Mouse (Mus musculus) CD4-positive, CD25-positive, alpha-beta regulatory T cell, adult 4 months (primary cell): ENCODE measurements around the gene Gas6. TPM values are rescaled to one million over a fixed set of nuclear protein-coding genes. Genes with fewer than 3 reads are reported as not detected.

ENCODE experiments used
- ATAC-seq: one replicate; pipeline ENCODE4 v1.8.0; 2017
- polyA plus RNA-seq, 2 experiments: library from polyadenylated mRNA; unstranded; fragments of 100-300 nt; shearing (Covaris generic); gene quantifications; one replicate each; pipeline ENCODE4 v1.2.1; 2017

Gas6 gene
- polyA plus RNA-seq, 2 experiments from 2014 or later = not detected

DNA sequence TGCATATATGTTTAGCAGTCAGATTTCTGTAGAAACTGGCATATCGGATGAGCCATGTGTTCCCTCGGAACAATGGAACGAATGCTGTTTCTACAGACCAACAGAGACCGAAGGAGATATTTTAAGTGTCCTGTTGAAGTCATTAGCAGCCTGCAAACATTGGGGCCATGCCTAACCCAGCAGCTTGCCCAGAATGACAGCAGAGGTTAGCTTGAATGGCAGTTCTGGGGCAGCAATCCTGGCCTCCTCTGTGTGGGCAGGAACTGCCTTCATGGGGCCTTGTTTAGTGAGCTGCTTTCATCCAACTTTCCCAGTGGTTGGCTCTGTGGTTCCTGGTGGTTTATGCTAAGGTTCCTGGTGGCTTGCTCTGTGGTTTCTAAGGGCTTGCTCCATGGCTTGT lies 34.9 kb downstream of the Gas6 start:
- no peak for ATAC-seq

DNA sequence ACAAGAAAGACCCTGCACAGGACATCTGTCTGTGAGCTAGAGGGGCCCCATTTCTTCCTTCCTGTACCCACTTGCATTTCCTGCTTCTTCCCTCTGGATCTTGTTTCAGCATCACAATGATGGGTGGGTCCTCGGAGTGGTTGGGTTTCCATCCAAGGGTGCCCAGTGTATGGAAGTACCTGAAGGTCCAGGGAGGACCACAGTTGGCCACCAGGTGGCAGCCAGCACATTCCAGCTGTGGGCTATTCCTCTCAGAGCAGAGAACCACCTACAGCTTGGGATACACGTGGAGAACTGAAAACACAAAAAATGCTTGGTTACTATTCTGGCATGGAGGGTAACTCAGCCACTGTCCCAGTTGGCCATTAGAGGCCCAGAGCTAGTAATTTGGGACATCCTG lies 39.0 kb downstream of the Gas6 start:
- no peak for ATAC-seq

DNA sequence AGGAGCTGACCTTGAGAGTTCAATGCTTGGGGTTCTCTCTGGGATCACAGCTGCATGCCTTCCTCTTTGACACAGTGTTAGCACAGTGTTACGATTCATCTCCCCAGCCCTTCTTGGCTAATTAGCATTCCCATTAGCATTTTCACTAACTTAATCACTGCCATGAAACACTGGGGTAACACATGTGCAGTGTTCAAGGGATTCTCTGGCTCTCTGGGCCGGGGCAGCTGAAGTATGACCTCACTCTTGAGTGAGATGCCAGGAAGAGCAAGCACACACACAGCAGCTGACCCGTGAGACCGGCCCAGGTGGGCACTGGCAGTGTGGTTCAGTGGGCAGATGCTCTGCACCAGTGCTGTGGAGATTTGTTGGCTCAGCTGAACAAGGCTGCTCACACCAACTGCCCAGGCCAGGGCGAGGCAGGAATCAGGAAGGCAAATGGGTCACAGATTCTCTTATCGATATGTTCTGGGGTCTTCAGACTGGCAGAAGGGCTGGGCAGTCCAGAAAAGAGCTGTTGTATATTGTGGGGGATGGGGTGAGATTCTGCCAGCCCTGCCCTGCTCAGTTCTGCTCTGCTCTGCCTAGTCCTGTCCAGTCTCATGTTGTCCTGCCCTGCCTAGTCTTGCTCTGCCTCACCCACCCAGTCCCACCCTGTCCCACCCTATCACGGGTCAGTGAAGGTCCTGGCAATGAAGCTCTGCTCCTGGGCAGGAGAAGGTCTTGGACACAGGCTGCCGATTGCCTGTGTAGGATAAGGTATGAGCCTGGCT lies 39.8 kb downstream of the Gas6 start:
- no peak for ATAC-seq

DNA sequence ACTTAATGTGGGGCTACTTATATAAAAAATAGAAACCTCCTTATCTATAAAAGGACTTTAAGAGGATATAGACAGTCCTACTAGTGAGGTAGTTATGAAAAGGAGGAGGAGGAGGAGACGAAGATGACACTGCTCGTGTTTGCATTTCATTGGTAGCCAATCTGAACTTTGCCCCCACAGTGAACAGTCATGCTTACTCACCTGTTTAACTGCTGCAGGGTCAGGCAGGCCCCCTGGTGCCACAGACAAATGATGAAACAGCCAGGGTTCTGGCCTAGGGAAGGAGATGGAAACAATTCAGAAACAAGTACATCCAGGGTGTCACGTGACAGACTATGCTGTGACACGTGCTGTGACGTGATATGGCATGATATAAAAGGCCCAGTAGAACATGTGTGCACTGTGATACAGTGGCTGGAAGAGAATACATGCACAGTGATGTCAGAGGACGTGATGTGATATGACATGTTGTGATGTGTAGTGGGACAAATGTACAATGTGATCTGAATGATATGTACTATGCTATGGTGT lies 42.5 kb downstream of the Gas6 start:
- no peak for ATAC-seq

DNA sequence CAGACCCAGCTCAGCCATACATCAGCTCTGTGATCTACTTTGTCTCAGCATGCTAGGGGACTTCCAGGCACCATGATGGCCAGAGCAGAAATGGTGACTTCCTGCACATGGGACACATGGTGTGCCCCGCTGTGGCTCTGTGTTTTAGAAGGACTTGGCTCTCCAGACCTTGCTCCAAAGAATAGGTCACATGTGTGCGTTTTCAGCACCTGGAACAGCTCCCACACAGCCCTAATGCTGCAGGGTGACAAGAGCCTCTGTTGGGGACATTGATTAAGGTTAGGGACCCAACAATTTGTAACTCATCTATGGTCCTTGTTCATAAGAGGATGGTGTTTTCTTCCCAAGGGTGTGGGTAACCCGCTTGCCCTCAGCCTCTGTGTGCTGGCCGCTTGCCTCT lies 46.1 kb downstream of the Gas6 start:
- no peak for ATAC-seq

DNA sequence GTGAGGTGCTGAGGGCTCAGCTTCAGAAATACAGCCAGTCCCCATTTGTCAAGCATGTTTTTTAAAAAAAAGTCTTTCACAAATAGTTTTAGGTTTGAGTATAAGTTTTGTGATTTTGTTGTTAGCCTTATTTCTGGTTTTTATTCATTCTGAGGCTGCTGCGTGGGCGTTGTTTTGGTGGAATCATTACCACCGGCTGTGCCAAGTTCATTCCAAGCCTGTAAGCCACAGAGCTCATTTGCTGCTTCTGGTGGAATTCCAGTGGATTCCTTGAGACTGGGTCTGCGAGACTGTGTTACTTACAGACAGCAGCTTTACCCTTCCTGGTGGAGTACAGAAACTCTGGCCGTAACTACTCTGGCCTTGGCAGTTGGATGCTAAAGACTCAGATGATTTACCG lies 47.8 kb downstream of the Gas6 start:
- ATAC-seq = no peak

DNA sequence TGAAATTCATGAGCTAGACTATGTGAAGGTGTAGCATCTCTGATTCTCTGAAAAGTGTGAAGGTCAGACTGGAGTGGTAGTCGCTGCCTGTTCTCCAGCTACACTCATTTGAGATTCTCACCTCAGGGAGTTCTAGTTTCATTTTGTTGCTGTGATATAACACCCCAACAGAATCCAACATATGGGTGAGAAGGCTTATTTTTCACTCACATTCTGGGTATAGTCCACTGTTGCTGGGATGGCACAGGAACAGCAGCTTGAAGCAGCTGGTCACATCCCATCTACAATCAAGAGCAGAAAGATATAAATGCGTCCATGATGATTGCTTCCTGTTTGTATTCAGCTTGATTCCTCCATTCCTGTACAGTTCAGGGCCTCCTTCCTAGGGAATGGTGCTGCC lies 52.1 kb downstream of the Gas6 start:
- no peak for ATAC-seq

DNA sequence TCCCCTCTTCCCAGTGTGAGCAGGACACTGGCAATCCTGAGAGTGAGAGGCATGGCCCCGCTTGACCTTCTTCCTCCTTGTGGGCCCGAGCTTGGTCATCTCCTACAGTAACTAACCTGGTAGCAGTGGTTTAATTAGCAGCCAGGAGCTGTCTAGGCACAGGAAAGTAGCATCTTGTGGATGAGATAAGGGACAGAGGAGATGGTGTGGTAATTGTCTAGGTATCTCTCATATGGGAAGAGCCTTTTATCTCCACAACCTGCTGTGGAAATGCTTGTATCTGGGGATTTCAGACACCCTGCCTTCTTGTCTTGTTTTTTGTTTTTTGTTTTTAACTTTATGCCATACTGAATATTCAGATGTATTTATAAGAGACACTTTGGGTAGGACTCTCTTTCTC lies 56.8 kb downstream of the Gas6 start:
- no peak for ATAC-seq

DNA sequence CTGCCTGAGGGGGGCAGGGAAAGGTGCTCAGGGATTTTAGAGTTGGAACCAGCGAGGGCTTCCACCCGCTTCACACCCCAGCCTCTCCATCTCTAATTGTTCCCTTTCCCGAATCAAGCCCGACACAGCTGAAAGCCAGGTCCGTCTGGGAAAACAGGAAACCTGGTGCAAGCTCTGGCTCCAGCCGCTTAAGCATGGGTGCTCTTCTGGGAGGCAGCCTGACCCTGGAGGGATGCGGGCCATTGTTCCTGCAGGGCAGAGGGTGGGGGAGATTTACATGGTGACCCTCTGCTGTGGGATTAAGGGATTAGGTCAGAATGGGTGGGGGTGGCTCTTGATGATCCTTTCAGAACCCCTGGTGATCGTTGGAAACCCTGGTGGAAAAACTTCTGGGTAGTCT lies 58.2 kb downstream of the Gas6 start:
- ATAC-seq = no peak

DNA sequence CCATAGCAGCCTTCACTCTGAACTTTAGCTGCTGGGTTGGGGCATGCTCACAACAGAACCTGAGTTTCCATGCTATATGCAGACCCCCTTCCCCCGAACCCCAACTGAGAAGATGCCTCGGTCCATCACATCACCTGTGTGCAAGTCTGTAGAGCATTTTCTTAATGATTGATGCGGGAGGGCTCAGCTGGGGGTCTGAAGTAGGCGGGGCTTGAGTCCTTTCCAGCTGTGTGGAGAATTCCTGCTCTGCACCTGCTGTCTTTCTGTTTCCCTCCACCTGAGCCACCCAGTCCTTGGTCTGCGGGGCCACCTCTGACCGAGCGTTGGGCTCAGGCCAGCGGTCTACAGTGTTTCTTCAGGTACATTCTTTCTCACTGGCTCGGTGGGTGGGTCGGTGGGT lies 59.4 kb downstream of the Gas6 start, which contains the start of gene Tmem255b:
TSS of gene Tmem255b (plus strand) at position 301 of the 400 bp plus-strand sequence.
- no peak for ATAC-seq

DNA sequence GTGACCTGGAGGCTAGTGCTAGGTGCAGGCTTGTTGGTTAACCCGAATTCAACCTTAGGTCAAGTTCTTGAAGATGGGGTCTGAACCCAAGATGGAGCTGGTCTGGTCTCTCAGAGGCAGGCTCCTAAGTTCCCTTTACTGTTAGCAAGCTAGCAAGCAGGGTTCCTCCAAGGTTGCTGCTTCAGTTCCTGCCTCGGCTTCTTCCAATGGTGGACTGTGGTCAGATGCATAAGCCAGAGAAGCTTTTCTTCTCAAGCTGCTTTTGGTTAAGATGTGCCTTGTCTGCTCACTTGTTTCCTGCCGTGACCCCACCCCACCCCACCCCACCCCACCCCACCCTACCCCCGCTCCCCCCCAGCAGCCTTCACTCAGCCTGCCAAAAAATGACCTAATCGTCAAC lies 61.2 kb downstream of the Gas6 start:
- ATAC-seq = no peak

DNA sequence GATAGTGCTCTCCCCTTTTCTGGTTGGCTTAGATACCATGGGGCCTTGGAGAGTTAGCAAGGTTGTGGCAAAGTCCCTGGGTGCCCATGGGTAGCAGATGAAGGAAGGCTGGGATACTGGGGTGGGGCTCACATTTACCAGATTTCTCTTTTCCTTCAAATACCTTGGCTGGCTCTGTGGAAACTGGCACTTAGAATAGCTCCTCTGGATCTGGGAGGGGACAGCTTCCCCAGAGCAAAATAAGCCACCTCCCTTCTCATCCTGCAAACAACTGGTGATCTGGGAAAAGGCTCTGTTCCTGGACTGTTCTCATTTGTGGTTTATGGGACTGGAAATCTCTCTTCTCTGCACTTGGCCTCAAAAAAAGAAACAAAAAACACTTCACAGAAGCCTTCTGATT lies 63.4 kb downstream of the Gas6 start:
- ATAC-seq = no peak

DNA sequence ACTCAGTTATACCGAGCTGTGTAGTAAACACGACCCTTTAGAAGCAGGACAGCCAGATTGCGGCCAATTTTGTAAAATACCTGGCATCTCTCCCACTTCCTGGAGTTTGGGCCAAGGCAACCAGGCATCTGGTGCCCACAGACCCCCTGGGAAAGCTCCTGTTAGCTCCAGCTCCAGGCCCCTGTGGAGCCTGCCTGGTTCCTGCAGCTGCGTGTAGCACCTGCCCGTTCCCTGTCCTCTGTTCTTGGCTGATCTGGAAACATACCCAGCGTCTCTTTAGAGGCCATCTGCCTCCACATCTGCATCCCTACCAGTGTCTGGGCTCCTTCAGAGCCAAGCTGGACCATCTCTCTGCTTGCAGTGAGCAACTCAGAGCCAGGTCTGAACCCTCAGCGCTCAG lies 63.9 kb downstream of the Gas6 start:
- ATAC-seq = no peak

DNA sequence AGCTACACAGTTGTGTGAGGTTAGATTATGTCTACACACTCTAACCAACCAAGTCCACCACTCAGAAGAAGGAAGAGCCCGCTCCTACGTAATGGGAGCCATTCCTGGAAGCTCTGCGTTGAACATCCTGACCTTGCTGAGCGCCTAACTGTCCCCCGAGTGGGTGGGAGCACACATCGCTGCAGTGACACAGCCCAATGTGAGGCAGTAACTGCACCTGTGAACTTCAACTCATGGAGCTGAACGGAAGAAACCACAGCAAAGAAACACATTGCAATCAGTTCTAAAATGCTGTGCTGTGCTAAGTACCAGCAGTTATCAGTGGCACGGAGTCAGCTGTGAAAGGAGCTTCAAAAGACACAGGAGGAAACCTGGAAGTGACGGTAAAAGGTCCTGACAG lies 66.1 kb downstream of the Gas6 start:
- ATAC-seq = no peak

DNA sequence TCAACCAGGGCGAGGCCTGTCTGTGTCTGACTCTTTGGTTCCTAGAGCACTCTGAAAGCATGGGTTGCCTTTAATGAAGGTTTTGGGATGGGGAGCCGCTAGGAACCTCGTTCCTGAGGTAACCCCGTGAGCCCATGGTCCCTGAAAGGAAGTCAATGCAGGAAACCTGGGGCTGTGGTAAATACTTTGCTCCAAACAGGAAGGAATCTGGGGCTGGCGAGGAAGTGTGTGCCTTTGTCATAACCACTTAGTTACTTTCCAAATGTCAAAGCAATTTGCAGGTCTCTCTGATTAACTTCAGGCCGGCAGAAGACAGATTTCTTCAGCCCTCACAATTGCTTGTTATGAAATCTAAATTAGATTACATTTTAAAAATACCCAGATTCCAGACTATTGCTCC lies 66.9 kb downstream of the Gas6 start:
- ATAC-seq = no peak

DNA sequence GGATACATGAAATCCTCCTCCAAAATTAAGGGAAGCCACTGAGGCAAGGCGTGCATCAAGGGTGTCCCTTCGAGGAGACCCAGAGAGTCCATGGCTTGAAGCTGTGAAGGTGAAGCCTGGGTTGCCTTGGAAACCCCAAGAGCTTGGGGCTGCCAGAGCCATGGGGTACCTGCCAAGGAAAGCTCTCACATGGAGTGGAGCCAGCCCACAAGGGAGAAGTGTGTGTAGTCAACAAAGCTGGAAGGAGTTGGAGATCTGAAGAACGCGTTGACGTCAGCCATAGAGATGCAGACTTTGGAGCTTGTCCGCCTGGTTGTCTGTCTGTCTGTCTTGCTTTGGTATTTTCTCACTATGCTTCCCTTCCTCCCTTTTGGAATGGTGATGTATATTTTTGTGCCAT lies 73.3 kb downstream of the Gas6 start:
- ATAC-seq = no peak

DNA sequence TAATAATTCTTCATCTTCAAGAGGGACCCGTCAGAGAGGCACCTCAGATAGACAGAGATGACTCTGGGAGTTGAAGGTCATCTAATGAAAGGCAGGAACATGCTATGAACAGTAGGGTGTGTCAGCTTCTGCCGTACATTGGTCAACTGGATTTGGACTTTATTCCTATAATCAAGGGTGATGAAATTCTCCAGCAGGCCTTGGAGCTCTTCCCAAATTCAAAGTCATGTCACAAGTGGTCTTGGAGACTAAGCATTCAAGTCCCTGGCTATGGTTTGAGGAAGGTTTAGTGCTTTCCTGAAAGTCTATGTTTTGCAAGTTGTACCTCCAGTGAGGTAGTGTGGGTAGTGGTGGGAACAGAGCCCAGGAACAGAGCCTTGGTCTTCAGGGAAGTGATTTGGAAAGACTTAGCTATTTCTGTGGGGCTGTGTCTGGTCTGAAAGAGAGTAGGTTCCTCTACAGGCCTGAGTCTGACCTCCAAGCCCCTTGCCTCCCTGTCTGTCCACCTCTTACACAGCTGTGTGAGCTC lies 75.1 kb downstream of the Gas6 start:
- ATAC-seq = no peak

DNA sequence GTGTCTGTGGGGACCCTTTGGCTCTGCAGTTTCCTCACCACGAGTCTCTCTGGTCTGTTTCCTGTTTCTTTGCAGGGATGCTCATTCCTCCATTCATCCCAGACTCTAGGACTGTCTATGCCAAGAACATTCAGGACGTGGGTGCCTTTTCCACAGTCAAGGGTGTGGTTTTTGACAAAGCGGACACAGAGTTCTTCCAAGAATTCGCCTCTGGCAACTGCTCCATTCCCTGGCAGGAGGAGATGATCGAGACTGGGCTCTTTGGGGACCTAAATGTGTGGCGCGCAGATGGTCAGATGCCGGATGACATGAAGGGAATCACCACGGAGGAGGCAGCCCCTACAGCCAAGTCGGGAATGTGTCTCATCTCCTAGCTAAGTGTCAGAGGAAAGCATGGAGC lies 78.4 kb downstream of the Gas6 start:
- ATAC-seq = no peak

Other genes with a start within 250 kb of the Gas6 start
- gene Adprhl1, start 240.3 kb downstream of the Gas6 start, polyA plus RNA-seq = under 1 TPM in 1 of 2 experiments, not detected in 1; 0.12 TPM
- gene Dcun1d2, start 206.4 kb downstream of the Gas6 start, polyA plus RNA-seq = 10 to 100 TPM; 23.6 to 27.6 TPM
- gene Tmco3, start 206.3 kb downstream of the Gas6 start, polyA plus RNA-seq = 10 to 100 TPM; 26.8 to 32.8 TPM
- 10 to 100 TPM; 31.5 to 46.6 TPM for gene Tfdp1, start 155.7 kb downstream of the Gas6 start, polyA plus RNA-seq
- not detected for gene Atp4b, start 97.7 kb downstream of the Gas6 start, polyA plus RNA-seq
- not detected for gene Grk1, start 89.4 kb downstream of the Gas6 start, polyA plus RNA-seq
- gene Tmem255b, start 59.3 kb downstream of the Gas6 start, polyA plus RNA-seq = not detected
- gene 1700029H14Rik, start 68.0 kb upstream of the Gas6 start, polyA plus RNA-seq = under 1 TPM in 1 of 2 experiments, not detected in 1; 0.30 TPM
- gene Rasa3, start 183.1 kb upstream of the Gas6 start, polyA plus RNA-seq = 100 to 1,000 TPM in 1 of 2 experiments, 10 to 100 TPM in 1; 77.3 to 195 TPM
- gene Cfap97d2, start 211.4 kb upstream of the Gas6 start, polyA plus RNA-seq = not detected